Mouse (Mus musculus) neural tube, embryonic 10.5 days (tissue): ENCODE results near the gene Prss45.

Experiments used
- DNase-seq: peaks from one replicate; pipeline ENCODE4 v3.0.0-alpha.2; 2017; ENCODE audit warnings: low spot score; ENCODE audit errors: extremely low spot score

Prss45 gene

GRCm38 (mm10) chr9:110857781-110858472 is 23.5 kb downstream of the Prss45 start, which contains the start of gene Prss50:
Prss50 (plus strand) TSS chr9:110857967.
- DNase-seq = peak; percentile 52

- DNase-seq = no peak
Measured at GRCm38 (mm10) chr9:110858523-110858922, 24.1 kb downstream of the Prss45 start.

DNA sequence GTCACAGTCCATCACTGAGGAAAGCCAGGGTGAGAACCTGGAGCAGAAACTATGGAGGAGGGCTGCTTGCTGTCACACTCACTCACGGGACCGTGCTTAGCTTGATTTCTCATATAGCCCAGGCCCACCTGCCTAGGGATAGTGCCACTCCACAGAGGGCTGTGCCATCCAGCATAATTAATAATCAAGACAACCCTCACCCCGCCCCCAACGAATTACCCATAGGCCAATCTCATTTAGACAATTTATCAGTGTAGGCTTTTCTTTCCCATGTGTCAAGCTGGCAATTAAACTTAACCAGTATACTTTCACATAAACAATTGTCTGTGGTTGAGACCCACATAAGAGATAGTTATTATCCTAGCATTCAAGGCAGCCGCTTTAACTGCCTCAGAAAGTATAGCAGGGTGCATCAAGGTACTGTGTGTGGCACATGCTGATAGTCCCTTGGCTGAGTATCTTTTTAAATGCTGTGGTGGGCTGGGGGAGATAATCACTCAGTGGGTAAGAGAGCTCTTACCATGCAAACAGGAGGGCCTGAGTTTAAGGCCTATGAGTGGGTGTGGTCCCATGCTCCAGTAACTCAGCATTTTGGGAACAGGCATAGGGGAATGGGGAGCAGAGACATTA is 24.7 kb downstream of the Prss45 start:
- DNase-seq = no peak

- peak; percentile 58 for DNase-seq
Measured at GRCm38 (mm10) chr9:110871030-110871429, 36.6 kb downstream of the Prss45 start.

DNA sequence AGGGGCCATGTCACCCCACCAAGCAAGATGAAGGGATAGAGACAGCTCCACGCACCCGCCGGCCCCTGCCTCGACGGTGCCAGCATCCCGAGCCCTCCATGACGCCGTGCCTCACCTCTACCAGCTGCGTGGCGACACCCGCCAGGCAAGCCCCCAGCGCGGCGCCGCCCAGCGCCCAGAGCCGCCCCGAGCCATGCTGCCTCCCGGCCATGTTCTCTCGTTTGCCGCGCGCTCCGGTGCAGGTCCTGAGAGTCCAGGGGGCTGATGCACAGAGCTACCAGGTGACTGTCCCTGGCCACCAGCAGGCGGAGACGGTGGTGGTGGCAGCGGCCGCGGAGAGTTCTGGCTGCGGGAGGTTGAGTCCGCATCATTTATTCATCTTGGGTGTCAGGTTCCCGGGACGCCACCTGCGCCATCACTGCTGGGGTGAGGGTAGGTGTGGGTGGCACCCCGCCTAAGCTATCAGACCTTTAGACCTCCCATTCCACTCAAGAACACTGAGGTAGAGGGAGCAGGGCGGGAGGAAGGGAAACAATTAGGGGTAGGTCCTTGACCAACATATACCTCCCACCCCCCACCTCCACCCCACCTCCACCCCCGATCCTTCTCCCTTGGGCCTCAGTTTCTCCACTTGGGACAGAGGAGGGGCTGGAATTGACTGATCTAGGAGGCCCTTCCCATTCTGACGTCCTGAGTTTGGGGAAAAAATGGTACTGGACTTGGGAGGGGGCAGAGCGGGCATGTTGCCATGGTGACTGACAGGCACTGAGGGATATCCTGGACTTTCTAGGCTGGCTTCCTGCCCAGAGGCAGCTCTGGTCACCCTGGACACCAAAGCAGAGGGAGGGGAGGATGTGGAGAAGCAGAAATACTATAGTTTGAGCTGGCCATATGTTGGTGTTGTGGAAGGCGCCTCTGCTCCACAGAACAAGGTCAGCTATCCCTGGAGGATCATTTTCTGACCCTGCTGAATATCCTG is 39.6 kb downstream of the Prss45 start:
- DNase-seq = no peak

DNA sequence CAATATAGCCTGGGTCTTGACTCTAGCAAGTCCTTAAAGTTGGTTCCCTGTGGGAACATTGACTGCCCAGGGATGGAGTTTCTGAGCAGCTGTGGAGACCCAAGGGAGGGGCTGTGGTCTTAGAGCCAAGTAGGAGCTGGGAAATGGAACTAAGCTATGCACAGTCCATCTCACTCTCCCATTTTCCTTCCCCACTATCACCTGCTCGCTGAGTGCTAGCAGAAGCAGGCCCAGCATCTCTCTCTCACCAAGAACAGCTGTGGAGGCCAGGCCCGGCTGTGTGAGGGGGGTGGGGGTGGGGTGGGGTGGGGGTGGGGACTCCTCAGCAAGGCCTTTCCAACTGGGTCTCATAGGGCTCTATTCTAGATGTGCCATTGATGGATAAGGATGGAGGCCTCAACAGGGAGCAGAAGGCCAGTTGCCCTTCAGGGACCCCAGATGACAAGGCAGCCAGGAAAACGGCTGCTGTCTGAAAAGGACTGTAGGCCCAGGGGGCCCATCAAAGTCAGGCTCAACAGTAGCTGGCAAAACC is 40.3 kb downstream of the Prss45 start:
- DNase-seq = no peak

DNA sequence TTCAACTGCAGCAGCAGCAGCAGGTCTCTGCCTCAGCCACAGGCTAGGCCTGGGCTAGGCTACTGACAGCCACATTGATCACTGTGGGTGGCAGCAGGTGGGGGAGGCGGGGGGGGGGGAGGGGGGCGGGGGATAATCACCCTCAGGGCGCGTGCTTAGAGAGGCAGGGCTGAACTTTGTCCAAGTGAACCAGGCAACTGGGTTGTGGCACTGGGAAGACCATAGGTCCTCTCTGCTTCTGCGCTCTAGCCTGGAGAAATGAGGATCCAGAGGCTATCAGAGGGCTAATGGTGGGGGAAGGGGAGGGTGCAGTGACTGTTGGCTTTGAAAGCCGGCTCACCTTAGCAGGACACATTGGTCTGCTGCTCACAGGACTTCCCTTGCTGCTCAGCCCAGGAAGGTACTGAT is 40.9 kb downstream of the Prss45 start:
- DNase-seq = peak; percentile 40

DNA sequence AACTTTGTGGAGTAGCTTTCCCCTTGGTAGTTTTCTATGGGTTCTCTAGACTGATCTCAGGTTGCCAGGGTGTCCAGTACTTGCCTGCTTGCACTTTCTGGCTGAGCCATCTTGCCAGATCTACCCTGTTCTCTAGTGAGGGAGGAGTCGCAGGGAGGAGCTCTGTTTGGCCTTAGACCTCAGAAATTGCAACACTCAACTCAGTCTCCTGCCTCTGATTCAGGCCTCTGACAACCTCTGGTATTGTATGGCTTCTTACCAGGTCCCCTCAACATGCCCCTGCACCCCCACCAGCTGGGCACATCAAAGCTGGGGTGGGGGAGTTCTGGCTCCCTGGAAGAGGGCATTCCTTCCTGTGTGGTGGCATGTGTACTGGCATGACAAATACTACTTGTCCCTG is 43.0 kb downstream of the Prss45 start:
- no peak for DNase-seq

- no peak for DNase-seq
Measured at GRCm38 (mm10) chr9:110877888-110878287, 43.5 kb downstream of the Prss45 start.

GRCm38 (mm10) chr9:110879191-110879920 is 45.0 kb downstream of the Prss45 start, which contains the start of gene Als2cl:
Als2cl (plus strand) TSS chr9:110879870.
- DNase-seq = no peak

- peak; percentile 47 for DNase-seq
Measured at GRCm38 (mm10) chr9:110879998-110880561, 45.7 kb downstream of the Prss45 start, which contains the start of gene Tmie. Tmie (minus strand) TSS chr9:110880113.

DNA sequence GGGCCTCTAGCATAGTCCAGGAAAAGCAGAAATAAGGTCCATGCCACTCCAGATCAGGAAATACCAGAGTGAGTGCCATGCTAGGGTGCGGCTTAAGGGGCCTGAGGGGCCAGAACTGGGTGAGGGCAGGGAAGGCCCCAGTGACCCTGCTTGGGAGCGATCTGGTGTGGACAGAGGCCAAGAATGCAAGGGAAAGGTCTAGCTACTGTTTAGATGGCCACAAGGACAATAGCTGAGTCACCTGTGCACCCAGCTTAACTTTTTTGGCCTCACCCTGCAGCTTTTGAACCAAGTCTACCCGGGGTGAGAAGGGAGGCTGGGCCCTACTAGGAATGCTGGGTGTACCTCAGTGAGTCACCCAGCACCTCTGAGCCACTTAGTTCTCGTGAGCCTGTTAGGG is 46.4 kb downstream of the Prss45 start:
- DNase-seq = no peak

- no peak for DNase-seq
Measured at GRCm38 (mm10) chr9:110881953-110882352, 47.6 kb downstream of the Prss45 start.

- DNase-seq = no peak
Measured at GRCm38 (mm10) chr9:110887388-110888303, 53.3 kb downstream of the Prss45 start.

DNA sequence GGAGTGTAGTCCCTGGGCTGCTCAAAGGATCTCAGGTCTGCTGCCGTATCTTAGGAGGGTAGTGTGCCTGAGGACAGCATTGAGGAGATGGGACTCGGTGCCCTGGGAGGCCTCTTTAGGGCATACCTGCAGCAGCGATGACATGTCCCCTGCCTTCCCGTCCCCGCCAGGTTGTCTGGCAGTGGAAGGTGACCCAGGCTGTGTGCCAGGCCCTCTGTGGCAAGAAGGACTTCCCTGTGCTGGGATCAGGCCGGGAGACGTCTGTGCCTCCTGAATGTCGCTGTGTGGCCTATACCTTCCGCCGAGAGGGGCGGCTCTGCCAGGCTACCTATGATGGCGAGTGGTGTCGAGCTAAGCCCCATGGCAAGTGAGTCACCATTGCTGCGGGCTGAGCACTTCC is 54.5 kb downstream of the Prss45 start:
- no peak for DNase-seq

DNA sequence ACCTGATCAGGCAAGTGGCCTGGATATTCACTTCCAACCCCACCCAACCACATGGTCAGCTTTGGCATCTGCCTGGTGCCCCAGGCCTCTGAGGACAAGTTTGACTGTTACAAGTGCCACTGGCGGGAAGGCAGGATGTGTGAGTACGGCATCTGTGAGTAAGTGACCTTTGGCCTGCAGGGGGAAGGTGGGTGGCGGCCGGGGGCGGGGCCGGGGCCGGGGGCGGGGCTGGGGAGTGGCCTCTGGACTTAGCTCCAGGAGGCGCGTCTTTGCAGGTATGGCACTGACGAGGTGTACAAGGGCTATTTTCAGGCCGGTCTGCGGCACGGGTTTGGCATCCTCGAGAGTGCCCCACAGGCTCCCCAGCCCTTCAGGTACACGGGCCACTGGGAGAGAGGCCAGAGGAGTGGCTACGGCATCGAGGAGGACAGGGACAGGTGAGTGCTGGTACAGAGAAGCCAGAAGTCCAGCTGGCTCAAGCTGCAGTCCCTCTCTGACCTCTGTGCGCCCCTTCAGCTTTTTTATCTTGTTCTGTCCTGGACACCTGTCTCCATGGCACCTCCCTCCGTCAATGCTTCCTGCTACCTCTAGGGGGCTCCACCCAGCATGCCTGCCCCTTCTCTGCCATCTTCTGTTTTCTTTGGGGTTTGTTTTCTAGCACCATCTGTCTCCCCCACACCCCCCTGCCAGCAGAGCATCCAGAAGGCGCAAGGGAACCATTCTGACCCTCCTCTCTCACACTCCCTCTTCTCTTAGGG is 55.8 kb downstream of the Prss45 start:
- no peak for DNase-seq
